Mouse (Mus musculus) megakaryocyte-erythroid progenitor cell, adult 5-6 weeks (primary cell): ENCODE results near the gene Bsnd. TPM values are rescaled to one million over a fixed set of nuclear protein-coding genes. Genes with fewer than 3 reads are reported as not detected.

Experiments used
- ATAC-seq: replicated peaks from 2 replicates; pipeline ENCODE4 v1.8.0; 2016; ENCODE audit warnings: mild to moderate bottlenecking, inconsistent platforms; ENCODE audit not compliant: severe bottlenecking, poor library complexity, low FRiP score, low TSS enrichment
- total RNA-seq, 2 experiments: library from RNA; stranded (forward) in 1 of 2; stranded (reverse) in 1 of 2; fragments of 200-1000, 215-1000 nt in 1 of 2; fragments of >200 nt in 1 of 2; fragmentation: Nextera tagmentation in 1 of 2; gene quantifications; 2 replicates each; pipeline ENCODE4 v1.2.3; 2014 to 2017

Bsnd gene
- total RNA-seq, 2 experiments from 2014 or later, result not detected

DNA sequence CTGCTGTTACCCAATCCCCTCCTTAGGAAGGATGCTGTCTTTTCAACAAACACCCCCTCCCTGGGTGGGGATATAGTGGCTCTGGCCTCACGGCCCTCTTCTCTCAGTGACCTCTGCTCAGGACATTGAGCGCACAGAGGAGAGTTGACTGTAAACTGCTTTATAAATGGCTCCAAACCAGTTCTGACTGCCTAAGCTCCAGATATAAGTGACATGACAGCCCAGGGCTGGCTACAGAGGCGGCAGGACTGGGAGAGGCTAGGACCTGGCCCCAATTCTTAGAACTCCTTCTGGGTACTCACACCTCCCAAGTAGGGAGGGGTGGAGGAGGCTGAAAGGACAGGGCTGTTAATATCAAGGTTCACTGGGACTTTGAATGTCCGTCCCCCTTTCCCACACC is 1.5 kb downstream of the Bsnd start:
- ATAC-seq, result no peak

DNA sequence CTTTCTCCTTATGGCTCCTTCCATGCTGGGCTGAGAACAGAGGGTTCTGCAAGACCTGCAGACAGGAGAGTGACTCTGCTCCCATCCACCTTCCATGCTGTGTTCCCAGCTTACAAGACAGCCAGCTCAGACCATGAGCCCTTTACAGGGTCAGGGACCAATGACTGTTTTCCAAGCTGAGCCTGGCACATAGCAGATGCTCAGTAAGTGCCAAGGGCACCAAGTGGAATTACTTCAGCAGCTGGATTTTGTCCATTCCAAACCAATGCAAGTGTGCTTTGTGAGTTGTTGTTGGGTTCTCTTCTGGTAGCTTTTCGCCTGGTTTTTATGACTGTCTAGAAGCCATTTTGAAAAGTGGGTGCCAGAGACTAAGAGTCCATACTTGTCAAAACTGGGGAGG is 8.3 kb downstream of the Bsnd start:
- ATAC-seq, result no peak

DNA sequence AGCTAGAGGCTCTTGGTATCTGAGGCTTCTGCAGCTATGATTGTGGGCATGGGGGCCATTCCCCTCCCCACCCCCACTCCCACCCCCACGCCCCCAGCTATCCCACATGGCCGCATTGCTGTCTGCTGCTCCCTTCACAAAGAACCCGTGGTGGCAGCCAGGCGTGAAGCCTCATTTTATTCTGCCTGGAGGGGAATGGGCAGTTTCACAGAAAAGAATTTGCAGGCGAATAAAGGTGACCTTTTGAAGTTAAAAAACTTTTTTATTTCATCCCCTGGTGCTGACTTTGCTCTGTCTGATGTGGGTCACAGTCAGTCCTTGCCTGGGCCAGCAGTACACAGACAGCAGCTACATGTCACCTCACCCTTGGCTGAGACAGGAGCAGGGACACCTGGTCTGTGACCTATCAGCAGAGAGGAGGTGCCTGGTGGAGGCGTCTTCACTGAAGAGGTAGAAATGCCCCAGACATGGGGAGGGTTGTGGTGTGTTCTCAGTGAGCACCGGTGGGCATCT is 8.8 kb downstream of the Bsnd start:
- no peak for ATAC-seq

DNA sequence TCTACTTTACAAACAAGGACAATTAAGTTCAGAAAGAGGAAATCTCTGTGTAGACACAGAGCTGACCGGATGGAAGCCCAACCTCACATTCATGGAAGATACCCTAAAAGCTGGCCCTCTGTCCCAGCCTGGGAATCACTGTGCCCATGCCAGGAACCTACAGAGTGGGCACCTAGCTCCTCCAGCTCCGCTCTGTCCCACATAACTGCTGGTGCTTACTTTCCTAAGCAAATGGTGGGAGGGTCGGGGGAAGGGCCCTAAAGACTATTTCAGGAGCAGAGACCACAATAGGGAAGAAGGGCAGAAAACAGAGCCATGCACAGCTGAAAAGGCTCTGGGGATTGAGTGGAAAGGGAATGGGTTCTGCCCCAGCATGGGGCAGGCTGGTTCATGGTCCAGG is 11.5 kb downstream of the Bsnd start:
- ATAC-seq, result no peak

DNA sequence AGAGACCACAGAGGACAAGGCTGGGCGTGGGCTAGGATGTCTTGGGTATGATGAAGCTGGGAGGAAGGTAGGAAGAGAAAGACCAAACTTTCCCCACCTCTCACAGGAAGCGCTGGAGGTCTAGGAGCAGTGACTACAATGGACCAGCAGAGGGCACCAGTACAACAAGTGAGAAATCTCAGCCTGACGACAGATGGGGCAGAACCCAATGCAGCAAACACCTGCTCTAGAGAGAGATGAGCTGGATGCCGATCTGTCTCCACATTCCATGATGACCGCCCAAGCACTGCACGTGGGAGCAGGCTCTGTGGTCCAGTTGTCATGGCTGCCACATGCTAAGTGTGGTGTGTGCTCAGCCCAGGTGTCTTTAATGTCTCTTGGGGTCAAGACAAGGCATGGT is 17.8 kb downstream of the Bsnd start:
- ATAC-seq, result peak; percentile 77

DNA sequence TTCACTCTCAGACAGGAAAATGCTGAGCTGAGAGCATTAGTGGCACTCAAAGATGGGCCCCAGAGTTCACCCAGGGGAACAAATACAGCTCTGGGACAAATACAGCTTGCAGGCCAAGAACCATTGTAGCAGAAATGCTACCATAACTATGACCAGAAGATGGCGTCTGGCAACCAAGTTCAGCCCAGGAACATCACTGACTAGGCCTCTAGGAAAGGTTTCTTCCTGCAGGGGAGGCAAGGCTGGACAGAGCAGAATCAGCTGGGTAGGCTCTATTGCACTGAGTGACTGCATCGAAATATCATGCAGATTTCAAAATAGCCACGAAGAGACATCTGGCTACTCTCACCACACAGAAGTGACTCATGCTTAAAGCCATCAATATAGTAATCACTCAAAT is 19.7 kb downstream of the Bsnd start:
- peak; percentile 52; the same call in 1 of the 2 replicates for ATAC-seq

DNA sequence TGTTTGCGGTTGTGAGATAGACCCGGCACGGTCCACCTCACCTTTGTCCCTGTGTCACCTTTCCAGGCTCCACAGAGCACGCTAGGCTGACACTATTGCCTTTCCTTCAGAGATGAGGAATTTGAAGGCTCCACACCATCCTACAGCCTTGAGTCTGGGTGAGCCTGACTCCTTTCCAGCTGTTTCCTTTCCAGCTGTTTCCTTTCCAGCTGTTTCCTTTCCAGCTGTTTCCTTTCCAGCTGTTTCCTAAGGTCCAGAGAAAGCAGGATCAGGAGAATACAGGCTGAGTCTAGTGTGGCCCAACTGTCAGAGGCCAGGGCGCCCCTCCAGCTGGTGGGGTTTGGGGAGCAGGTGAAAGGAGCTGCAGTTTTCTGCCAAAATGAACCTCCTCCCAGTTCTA is 21.2 kb downstream of the Bsnd start:
- ATAC-seq, result no peak

DNA sequence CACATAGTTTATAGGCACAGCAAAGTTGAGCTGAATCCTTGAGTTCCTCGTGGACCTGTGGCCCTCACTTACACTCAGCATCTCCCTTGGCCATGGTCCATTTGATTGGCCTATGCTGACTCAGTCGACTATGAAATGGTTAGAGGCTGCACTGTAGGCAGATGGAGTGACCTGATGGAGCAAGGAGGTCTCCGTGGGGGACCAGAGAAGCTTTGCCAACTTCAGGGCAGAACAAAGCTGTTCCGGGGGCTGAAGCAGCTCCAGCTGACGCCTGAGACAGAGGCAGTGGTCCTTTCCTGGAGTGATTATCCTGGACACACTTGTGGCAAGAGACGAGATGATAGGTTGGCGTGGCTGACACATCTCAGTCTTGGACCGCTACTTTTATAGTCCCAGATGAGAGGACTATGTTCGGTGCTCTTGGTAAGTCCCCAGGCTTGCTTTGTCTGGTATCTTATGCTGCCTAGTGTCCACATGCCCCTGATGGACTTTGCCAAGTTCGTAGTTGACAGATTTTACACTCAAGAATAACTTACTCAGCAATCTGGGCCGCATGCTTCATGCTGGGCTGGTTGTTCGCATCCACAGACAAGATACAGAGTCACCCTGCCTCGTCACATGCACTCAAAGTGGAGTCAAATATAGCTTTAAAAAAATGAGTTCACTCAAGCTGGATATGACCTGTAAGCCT is 24.5 kb downstream of the Bsnd start:
- ATAC-seq, result no peak

DNA sequence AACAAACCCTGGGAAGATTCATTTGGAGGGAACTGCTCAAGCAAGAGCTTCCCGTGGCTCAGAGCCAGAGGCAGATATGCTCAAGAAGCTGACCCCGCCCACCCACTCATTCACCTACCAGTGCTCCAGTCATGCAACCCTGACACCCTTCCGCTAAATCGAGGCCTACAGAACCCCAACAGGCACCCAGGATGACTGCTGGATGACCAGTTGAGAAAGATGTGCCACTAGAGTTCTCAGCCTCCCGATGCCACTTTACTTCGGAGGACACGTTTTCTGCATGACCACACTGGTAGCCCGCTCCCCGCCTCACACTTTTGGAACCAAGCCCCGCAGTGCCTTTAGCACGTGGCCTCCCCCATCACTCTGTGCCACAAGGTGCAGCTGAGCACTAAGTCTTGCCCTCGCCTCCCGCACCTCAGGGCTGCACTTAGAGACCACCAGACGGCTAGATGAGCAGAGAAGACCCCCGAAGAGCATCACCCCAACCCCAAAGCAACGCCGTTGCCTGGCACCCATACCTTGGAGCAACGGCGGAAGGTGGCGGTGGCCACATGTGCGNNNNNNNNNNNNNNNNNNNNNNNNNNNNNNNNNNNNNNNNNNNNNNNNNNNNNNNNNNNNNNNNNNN is 28.8 kb downstream of the Bsnd start:
- ATAC-seq, result no peak

DNA sequence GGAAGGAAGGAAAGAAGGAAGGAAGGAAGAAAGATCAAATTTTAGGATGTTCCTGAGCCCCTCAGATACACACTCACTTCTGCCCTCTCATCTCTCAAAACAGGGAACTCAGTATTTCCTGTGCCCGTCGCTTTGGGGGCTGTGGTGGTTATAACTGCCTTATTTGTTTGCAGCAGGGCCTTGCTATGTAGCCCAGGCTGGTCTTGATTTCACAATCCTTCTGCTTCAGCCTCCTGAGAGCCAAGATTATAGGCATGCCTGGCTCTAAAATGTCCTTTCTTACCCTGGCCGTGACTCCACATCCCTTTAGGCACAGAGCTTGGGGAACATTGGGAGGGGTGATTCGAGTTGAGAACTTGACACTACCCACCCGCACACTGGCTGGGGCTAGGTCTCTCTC is 29.6 kb downstream of the Bsnd start:
- no peak for ATAC-seq

DNA sequence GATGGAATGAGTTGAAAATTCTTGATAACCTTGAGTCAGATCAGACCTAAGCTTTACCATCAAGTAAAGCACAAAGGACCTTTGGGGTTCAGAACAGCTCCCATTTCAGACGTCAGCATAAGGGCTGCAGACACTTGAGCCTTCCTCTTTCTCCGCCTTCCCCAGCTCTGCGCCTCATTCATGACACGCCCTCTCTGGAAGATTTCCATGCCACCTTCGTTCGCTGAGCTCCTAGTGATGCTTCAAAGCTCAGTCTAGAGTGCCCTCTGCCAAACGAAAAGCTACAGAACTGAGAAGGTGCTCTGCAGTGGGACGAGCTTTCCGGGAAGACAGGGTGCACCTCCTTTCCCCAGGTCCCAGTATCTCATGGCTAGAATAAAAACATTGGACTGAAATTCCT is 30.1 kb downstream of the Bsnd start:
- ATAC-seq, result no peak

DNA sequence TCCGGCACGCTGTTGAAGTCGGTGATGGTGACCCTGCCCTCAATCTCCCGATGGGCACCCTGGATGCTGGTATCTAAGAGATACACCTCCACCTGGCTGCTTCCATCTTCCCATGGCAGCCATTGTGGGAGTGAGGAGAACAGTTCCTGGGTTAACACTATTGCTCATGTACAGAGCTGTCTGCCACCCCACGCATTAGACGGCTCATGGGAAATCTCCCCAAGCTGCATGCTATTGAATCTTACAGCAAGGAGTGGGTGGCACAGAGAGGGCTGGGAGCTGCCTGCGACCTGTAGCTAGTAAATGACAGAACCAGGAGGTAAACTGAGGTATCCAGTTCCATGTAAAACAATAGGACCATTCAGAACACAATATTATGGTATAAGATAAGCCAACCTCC is 37.5 kb downstream of the Bsnd start:
- ATAC-seq, result no peak

DNA sequence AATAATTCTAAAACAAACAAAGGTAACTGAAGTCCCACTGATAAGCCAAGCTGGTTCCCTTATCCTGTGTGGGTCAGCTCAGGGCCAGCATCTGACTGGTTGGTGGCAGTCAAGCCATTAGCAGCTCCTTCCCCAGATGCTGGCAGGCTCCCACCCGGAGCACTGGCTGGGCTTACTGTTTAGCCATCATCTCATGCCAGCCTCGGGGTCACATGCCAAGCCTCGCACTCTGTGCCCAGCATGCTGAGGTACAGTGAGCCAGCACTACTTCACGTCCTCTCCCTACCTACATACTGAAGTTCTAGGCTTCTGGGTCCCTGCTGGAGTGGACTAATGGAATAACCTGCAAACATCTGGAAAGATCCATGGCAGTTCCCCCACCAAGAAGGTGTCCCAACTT is 38.6 kb downstream of the Bsnd start:
- no peak for ATAC-seq

DNA sequence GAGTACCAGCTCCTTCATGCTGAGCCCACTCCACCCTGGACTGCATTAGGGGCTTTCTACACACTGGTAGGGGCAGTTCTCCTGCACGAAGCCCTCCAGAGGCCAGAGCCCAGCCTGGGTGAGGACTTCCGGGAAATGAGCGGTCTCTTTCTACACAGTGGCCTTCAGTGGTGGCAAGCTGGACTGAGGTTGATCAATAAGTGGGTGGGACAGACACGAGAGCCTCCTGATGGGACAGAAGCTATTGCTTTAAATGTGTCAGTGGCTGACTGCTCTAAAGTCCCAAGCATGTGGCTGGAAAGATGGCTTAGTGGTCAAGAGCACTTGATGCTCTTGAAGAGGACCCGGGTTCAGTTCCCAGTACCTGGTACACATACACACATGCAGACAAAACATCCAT is 39.0 kb downstream of the Bsnd start:
- ATAC-seq, result no peak

DNA sequence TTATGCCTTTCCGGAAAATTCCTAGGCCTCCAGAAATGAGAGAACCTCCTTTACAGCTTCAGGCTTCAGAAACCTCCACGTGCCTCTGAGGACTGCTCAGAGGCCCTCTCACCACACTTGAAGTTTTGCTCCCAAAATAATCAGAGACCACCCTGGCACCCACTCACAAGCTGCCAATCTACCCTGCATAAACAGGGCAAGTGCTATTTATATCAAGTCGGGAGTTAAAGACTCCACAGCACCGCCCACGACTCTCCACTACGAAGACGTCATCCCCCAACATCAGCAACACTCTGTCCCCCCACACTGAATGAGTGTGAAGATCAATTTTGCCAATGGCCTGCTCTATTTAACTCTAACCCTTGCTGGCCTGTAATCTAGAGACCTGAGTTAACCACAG is 39.7 kb downstream of the Bsnd start:
- no peak for ATAC-seq

DNA sequence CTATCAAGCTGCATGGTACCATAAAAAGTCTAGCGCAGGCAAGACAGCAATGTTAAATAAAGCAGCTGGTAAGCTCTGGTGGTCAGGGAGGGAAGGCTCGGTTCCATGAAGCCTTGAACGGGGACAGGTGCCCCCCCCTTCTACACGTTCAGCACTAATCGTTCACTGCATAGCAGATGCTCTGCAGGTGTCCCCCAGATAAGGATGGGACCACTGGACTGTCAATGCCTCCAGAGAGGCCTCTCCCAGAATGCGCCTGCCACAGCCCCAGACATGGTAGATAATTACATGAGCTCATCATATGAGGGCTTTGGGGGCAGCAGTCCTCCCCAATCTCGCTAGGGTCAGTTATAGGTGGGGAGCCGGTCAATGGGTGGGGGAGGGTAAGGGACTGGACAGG is 42.8 kb downstream of the Bsnd start:
- ATAC-seq, result 0 out of 2 replicates have a peak, but pooled peaks have one; percentile 7

DNA sequence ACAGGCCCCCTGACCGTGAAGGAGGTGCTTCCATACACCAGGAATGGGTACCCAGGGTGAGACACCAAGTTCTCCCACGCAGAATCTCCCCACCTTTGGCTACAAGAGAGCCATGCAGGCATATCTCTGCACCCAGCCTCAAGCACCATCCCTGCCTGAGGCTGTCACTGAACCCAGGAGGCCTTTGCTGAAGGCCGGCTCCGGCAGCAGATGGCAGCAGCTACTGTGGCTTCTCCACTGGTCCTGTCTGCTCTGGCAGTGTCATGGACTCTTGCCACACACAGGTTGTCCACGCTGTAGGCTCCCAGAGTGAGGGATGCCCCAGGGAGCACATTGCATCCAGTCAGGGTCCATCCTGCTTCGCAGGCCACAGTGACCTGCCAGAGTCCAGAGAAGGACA is 48.9 kb downstream of the Bsnd start:
- ATAC-seq, result no peak

DNA sequence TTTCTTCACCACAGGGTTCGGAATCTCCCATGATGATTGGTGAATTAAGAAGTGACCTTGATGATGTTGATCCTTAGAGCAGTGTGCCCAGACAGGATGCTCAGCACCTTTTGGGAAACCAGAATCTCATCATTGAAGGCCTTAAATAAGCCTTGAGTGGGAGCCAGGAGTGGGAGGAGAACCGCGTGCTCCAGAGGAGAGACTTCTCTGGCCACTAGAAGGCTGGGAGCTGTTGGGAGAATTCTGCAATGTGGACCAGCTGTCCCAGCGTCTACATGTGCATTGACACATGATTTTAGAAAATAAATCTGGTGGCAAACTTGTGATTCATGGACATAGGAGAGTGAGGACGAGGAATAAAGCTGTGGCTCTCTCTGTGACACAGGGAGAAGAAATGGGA is 53.3 kb downstream of the Bsnd start:
- no peak for ATAC-seq

DNA sequence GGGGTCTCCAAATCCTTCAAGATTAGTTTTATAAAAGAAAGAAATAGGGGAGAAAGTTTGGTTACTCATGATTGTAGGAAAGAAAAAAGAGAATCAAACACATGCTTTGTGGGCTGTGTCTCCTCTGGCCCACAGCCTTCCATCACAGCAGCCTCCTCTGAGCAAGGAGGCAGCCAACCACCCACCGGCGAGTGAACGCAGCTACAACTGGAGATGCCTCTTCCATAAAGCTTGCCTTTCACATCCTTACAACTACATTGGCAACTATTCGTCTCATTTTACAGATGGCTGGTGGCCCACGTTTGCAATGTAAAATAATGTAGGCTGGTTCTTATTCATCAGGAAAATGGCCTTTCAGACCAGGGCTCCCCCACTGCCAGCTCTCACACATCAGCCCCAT is 54.9 kb downstream of the Bsnd start:
- ATAC-seq, result no peak

DNA sequence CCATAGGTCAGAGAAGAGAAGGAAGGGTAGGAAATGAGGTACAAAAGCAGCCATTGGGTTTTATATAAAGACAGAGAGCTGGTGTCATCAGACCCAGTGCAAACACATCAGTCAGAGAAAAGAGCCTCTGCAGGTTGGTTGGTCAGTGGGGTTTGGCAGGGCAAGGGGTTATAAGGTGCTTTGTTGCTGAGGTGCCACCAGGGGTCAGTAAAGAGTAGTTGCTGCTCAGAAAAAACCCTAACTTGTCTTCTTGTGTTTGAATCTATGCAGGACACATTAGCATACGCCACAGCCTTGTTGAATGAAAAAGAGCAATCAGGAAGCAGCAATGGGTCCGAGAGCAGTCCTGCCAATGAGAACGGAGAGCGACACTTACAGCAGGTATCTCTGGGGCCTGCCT is 55.6 kb downstream of the Bsnd start:
- peak; percentile 54 for ATAC-seq

DNA sequence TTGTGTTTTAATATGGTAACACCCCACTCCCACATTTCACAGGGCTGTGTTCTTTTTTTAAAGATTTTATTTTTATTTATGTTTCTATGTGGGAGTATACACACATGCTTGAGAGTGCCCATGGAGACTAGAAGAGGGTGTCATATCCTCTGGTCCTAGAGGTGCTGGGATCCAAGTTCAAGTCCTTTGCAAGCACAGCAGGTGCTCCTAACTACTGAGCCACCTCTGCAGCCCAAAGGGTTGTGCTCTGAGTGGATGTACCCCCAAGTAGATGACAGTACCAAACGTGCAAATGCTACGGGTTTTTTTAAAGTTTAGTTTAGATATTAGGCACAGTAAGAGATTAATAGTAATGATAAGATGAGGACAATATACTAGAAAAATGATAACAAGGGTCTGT is 56.7 kb downstream of the Bsnd start:
- ATAC-seq, result no peak
